Mouse (Mus musculus) CD4-positive, CD25-positive, alpha-beta regulatory T cell, adult 4 months (primary cell): Measurements from ENCODE around the gene Dpysl5. TPM values are rescaled to one million over a fixed set of nuclear protein-coding genes. Genes with fewer than 3 reads are reported as not detected.

Experiments
- ATAC-seq: one replicate; pipeline ENCODE4 v1.8.0; 2017
- polyA plus RNA-seq, 2 experiments: library from polyadenylated mRNA; unstranded; fragments of 100-300 nt; shearing (Covaris generic); gene quantifications; one replicate each; pipeline ENCODE4 v1.2.1; 2017

Dpysl5 gene
- polyA plus RNA-seq, 2 experiments from 2014 or later: not detected

GRCm38 (mm10) chr5:30709744-30710383 is 1.5 kb upstream of the Dpysl5 start:
- peak; percentile 46 for ATAC-seq

- ATAC-seq: no peak
Observed at GRCm38 (mm10) chr5:30710486-30710885, 878 bp upstream of the Dpysl5 start.

- peak; percentile 9 for ATAC-seq
Observed at GRCm38 (mm10) chr5:30712002-30712390, 632 bp downstream of the Dpysl5 start.

GRCm38 (mm10) chr5:30712441-30713298 is 1.3 kb downstream of the Dpysl5 start:
- no peak for ATAC-seq

- ATAC-seq: no peak
Observed at GRCm38 (mm10) chr5:30713299-30713675, 1.9 kb downstream of the Dpysl5 start.

- ATAC-seq: no peak
Observed at GRCm38 (mm10) chr5:30713691-30714090, 2.3 kb downstream of the Dpysl5 start.

GRCm38 (mm10) chr5:30716311-30716710 is 4.9 kb downstream of the Dpysl5 start:
- ATAC-seq: no peak

GRCm38 (mm10) chr5:30717506-30717905 is 6.1 kb downstream of the Dpysl5 start:
- ATAC-seq: no peak

GRCm38 (mm10) chr5:30717991-30718703 is 6.8 kb downstream of the Dpysl5 start:
- ATAC-seq: no peak

- ATAC-seq: no peak
Observed at GRCm38 (mm10) chr5:30721935-30722334, 10.6 kb downstream of the Dpysl5 start.

GRCm38 (mm10) chr5:30726151-30726693 is 14.9 kb downstream of the Dpysl5 start:
- ATAC-seq: no peak

GRCm38 (mm10) chr5:30732511-30732910 is 21.1 kb downstream of the Dpysl5 start:
- ATAC-seq: no peak

- ATAC-seq: no peak
Observed at GRCm38 (mm10) chr5:30734666-30735065, 23.3 kb downstream of the Dpysl5 start.

- no peak for ATAC-seq
Observed at GRCm38 (mm10) chr5:30738127-30738828, 26.9 kb downstream of the Dpysl5 start.

- no peak for ATAC-seq
Observed at GRCm38 (mm10) chr5:30739595-30739994, 28.2 kb downstream of the Dpysl5 start.

GRCm38 (mm10) chr5:30749582-30750311 is 38.4 kb downstream of the Dpysl5 start:
- ATAC-seq: no peak

GRCm38 (mm10) chr5:30751071-30751470 is 39.7 kb downstream of the Dpysl5 start:
- ATAC-seq: no peak

GRCm38 (mm10) chr5:30753128-30753527 is 41.8 kb downstream of the Dpysl5 start:
- no peak for ATAC-seq

- ATAC-seq: no peak
Observed at GRCm38 (mm10) chr5:30755215-30755614, 43.9 kb downstream of the Dpysl5 start.

GRCm38 (mm10) chr5:30762815-30763510 is 51.6 kb downstream of the Dpysl5 start:
- no peak for ATAC-seq

- ATAC-seq: no peak
Observed at GRCm38 (mm10) chr5:30763511-30763830, 52.1 kb downstream of the Dpysl5 start.
